Mouse (Mus musculus) megakaryocyte, embryonic 14.5 days (primary cell): ENCODE data around the gene Zdhhc22.

ENCODE experiments used
- FLI1 ChIP-seq: IDR thresholded peaks from 2 replicates; pipeline ENCODE4 v1.6.1; 2012; ENCODE audit warnings: low read length, inconsistent platforms, mixed read lengths
- GATA1 ChIP-seq: IDR thresholded peaks from 3 replicates; pipeline ENCODE4 v1.6.1; 2012; ENCODE audit warnings: mixed read lengths, low read length, inconsistent platforms, borderline replicate concordance

GRCm38 (mm10) chr12:87036631-87037030, 46.4 kb upstream of the Zdhhc22 start:
- TF ChIP-seq GATA1 = no peak
- no peak for TF ChIP-seq FLI1
